18 mouse cellular contexts compared by ENCODE assay signal in genomic region chr13:78656196-78656595, GRCm38 (mm10).
"Had no signal": no experiment of that assay in that cellular context is flagged by ENCODE, and none has a peak within 500 bp of the region (broad histone marks: within the 10 kb centered on the region; RNA-seq: fewer than 3 reads in every experiment).

No protein-coding gene starts in this region.

- DNase-seq: lung, adult 18-20 months; lung, embryonic 14.5 days; lung, postnatal 10 days; lung, postnatal 4 days; midbrain, embryonic 14.5 days; retina, postnatal 1 day; right cerebral cortex, postnatal 25 days; right cerebral cortex, postnatal 4 days; spleen, adult 18-20 months; thymus, adult 2 months; thymus, postnatal 25 days; thymus, postnatal 4 days had no signal

- H3K4me1 ChIP-seq: midbrain, embryonic 10.5 days; midbrain, embryonic 12.5 days; neural tube, embryonic 13.5 days; neural tube, embryonic 15.5 days had no signal

- H3K4me3 ChIP-seq: midbrain, embryonic 10.5 days; midbrain, embryonic 12.5 days; myocyte; neural tube, embryonic 13.5 days; neural tube, embryonic 15.5 days had no signal

- H3K27ac ChIP-seq: midbrain, embryonic 10.5 days; midbrain, embryonic 12.5 days; neural tube, embryonic 13.5 days; neural tube, embryonic 15.5 days had no signal

- ATAC-seq: midbrain, embryonic 16.5 days had no signal
